Mouse (Mus musculus) lung, embryonic 14.5 days (tissue): ENCODE measurements at regions not wholly inside any gene's neighbourhood (a gene's known extent, or its start where the extent isn't known, plus 50 kb on each side); places are given as distances from the start of the nearest gene placed in this dataset.

Experiments
- ATAC-seq: fragments of 200-750 bp; cut with Nextera tagmentation; 2 replicates; pipeline ENCODE4 v1.8.0; 2017; ENCODE audit warnings: mild to moderate bottlenecking, moderate TSS enrichment, moderate library complexity; ENCODE audit not compliant: insufficient read depth
- DNase-seq: peaks from one replicate; pipeline ENCODE4 v3.0.0-alpha.2; 2015
- H3K27ac ChIP-seq: fragments of 300-500 bp; sonication (generic); 2 replicates; pipeline ENCODE4 v1.5.1; 2014; ENCODE audit warnings: low read depth, mild to moderate bottlenecking, moderate library complexity
- H3K27me3 ChIP-seq: fragments of 300-500 bp; sonication (generic); 2 replicates; pipeline ENCODE4 v1.6.1; 2014; ENCODE audit warnings: low read length, control low read depth; ENCODE audit not compliant: insufficient read depth
- H3K36me3 ChIP-seq: fragments of 300-500 bp; sonication (generic); 2 replicates; pipeline ENCODE4 v1.6.1; 2014; ENCODE audit warnings: control low read depth; ENCODE audit not compliant: insufficient read depth
- H3K4me1 ChIP-seq: fragments of 300-500 bp; sonication (generic); 2 replicates; pipeline ENCODE4 v1.6.1; 2014; ENCODE audit warnings: antibody characterized with exemption, control low read depth; ENCODE audit not compliant: insufficient read depth
- H3K4me2 ChIP-seq: fragments of 300-500 bp; sonication (generic); 2 replicates; pipeline ENCODE4 v1.6.1; 2014; ENCODE audit warnings: mild to moderate bottlenecking
- H3K4me3 ChIP-seq: fragments of 300-500 bp; sonication (generic); 2 replicates; pipeline ENCODE4 v1.5.1; 2014; ENCODE audit warnings: low read depth, low read length
- H3K9ac ChIP-seq: fragments of 300-500 bp; sonication (generic); 2 replicates; pipeline ENCODE4 v1.6.1; 2014
- H3K9me3 ChIP-seq: fragments of 300-500 bp; sonication (generic); 2 replicates; pipeline ENCODE4 v1.6.1; 2016; ENCODE audit warnings: low read depth, low read length, control low read depth
- CTCF ChIP-seq: IDR thresholded peaks from 2 replicates; pipeline ENCODE4 v1.5.1; 2016; ENCODE audit warnings: antibody characterized with exemption, low read depth
- WGBS: fragments of 180-500 bp; shearing (Covaris S2); extraction: QIAGEN DNeasy Blood & Tissue Kit; methylation state at CpG from one replicate; pipeline ENCODE4 v1.1.7; 2014; 5-methylcytosine and 5-hydroxymethylcytosine counted together

DNA sequence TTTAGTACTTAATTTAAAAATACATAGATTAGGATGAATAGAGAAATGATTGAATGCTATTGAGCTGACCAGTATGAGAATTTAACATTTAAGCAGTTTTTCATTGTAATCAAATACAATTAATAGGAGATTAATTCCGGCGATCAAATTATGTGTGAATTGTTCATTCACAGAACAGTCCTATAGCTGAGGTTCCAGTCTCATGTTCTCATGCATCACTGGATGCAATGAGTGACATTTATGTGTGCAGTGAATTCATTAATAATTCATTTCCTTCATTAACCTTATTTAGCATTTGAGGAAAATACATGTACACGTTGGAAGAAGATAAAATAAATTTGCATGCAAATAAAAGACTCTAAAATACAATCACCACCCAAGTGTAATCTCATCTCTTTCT lies 1747.3 kb upstream of the Aga start:
- H3K4me3 ChIP-seq = no peak overlapping the region
- ATAC-seq (no peak), DNase-seq (no peak)
- H3K9me3 ChIP-seq = no peaks in the 10 kb centered on the region
- 87% methylated on average over 3 of the region's 3 CpGs for WGBS
- no peak for TF ChIP-seq CTCF
- no peak overlapping the region for H3K4me2 ChIP-seq
- H3K36me3 ChIP-seq = no peaks in the 10 kb centered on the region
- H3K27ac ChIP-seq = no peak overlapping the region
- no peak overlapping the region for H3K9ac ChIP-seq
- no peaks in the 10 kb centered on the region for H3K27me3 ChIP-seq
- no peaks in the 10 kb centered on the region for H3K4me1 ChIP-seq

GRCm38 (mm10) chr8:51809466-51809865 lies 1702.1 kb upstream of the Aga start:
- Histone ChIP-seq H3K4me2 (no peak overlapping the region), H3K9me3 (no peaks in the 10 kb centered on the region), H3K27ac (no peak overlapping the region), H3K27me3 (no peaks in the 10 kb centered on the region), H3K9ac (no peak overlapping the region), H3K4me1 (no peaks in the 10 kb centered on the region), H3K36me3 (no peaks in the 10 kb centered on the region), H3K4me3 (no peak overlapping the region)
- DNase-seq = peak; percentile 31
- ATAC-seq = no peak
- WGBS = 53% methylated on average over 1 of the region's 1 CpGs
- no peak for TF ChIP-seq CTCF
